Mouse (Mus musculus): ENCODE measurements around the gene Olfr692. TPM values are rescaled to one million over a fixed set of nuclear protein-coding genes. Genes with fewer than 3 reads are reported as not detected.
A peak's percentile ranks its signal among the peaks of the same experiment; 100 is the strongest.
"Not testable (repeated sequence)": the region's sequence is repeated elsewhere in the genome, so short reads cannot be mapped to it uniquely, and the experiment has no call there.

Olfr692 gene
- polyA plus RNA-seq, 1 experiment from 2014 or later, result not detected

DNA sequence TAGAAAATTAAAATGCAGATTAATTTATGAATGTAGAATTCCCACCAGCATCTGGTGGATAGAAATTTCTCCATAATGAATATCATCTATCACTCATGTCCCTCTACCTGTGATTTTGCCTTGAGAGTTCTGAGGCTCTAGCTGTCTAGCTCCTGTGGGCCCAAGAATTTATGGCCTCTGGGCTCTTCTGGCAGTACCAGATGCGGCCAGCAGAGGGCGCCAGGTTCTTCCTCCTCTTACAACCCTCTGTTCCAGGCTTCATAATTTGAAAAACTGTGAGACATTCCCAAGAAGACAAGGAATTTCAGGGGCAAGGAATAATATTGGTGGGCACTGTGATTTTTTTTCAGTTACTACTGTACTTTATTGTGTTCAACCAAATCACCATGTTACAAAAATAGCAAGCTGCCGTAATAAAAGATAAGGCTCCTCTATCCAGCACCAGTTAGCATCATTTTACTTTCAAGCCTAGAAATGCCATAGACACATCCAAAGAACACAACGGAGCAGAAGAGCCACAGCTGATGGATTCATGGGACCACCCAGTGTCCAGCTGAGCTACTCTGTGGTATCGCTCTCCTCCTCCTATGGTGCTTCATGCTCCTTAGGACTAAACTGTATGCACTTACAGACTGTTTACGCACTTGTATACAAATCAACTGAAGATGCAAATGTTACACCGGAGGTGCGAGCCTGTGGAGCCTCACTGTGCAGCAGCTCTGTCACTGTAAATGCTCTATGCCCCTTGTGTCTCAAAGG, 44.0 kb downstream of the Olfr692 start:
- H3K9ac ChIP-seq (replicated peaks); H3K36me3 ChIP-seq (replicated peaks; ENCODE audit: insufficient read depth, low read length); H3K4me1 ChIP-seq (ENCODE audit: insufficient read depth); H3K4me2 ChIP-seq (ENCODE audit: low read depth, low read length); H3K9me3 ChIP-seq (ENCODE audit: low read length); H3K27me3 ChIP-seq (ENCODE audit: insufficient read depth, low read length); H3K4me3 ChIP-seq (ENCODE audit: low read depth, low read length); H3K27ac ChIP-seq (ENCODE audit: low read depth): not testable (repeated sequence)
- peak; percentile 90 for TF ChIP-seq CTCF (IDR thresholded peaks at IDR 0.05; ENCODE audit: low read depth)
- WGBS (ENCODE audit: insufficient replicate concordance), result 58% methylated on average over 8 of the region's 8 CpGs
- DNase-seq (peak; percentile 77), ATAC-seq (0 out of 2 replicates have a peak, but pooled peaks have one; percentile 38)

DNA sequence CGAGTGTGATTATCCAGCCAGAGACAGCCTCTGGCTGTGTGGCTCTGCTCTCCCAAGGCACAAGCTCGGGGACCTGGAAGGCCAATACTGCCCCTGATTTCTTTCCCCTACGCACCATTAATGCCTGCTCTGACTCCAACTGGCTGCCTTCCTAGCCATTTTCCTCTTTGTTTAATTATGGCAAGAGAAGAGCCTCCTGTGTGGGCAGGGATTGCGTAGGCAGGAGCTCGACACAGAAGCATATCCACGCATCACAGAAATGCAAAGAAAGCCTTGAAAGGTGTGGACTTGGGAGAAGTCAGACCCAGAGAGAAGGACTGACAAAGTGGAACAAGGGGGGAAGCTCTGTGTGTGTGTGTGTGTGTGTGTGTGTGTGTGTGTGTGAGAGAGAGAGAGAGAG, 46.4 kb downstream of the Olfr692 start:
- H3K9ac ChIP-seq (replicated peaks), result no peak overlapping the region
- no peaks in the 10 kb centered on the region for H3K36me3 ChIP-seq (replicated peaks; ENCODE audit: insufficient read depth, low read length)
- ATAC-seq, result no peak
- no peak for TF ChIP-seq CTCF (IDR thresholded peaks at IDR 0.05; ENCODE audit: low read depth)
- no peak for TF ChIP-seq EP300 (IDR thresholded peaks at IDR 0.05; ENCODE audit: low read depth)
- H3K27me3 ChIP-seq (ENCODE audit: insufficient read depth, low read length), result no peaks in the 10 kb centered on the region
- H3K9me3 ChIP-seq (ENCODE audit: low read length), result no peaks in the 10 kb centered on the region
- 50% methylated on average over 6 of the region's 6 CpGs for WGBS (ENCODE audit: insufficient replicate concordance)
- H3K4me2 ChIP-seq (ENCODE audit: low read depth, low read length), result no peak overlapping the region
- H3K27ac ChIP-seq (ENCODE audit: low read depth), result no peak overlapping the region
- no peak for DNase-seq
- H3K4me1 ChIP-seq (ENCODE audit: insufficient read depth), result no peaks in the 10 kb centered on the region
- H3K4me3 ChIP-seq (ENCODE audit: low read depth, low read length), result no peak overlapping the region

DNA sequence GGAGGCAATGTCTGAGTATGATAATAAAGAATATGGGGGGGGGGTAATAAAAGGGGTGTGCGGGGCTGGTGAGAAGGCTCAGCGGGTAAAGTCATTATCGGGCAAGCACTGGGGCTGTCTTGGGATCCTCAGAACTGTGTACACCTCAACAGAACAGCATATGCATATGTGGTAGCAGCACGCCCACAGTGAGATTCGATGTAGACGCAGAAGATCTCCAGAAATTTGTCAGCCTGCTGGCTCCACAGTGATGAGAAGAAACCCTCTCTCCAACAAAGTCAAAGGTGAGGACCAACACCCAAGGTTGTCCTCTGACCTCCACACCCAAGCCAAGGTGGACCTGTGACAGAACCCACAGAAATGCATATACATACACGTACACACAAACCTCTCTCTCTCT, 48.5 kb downstream of the Olfr692 start:
- DNase-seq (no peak), ATAC-seq (no peak)
- 76% methylated on average over 7 of the region's 7 CpGs for WGBS (ENCODE audit: insufficient replicate concordance)
- Histone ChIP-seq H3K4me1 (ENCODE audit: insufficient read depth) (no peaks in the 10 kb centered on the region), H3K27ac (ENCODE audit: low read depth) (no peak overlapping the region), H3K4me2 (ENCODE audit: low read depth, low read length) (no peak overlapping the region), H3K4me3 (ENCODE audit: low read depth, low read length) (no peak overlapping the region), H3K36me3 (replicated peaks; ENCODE audit: insufficient read depth, low read length) (no peaks in the 10 kb centered on the region), H3K9me3 (ENCODE audit: low read length) (no peaks in the 10 kb centered on the region), H3K27me3 (ENCODE audit: insufficient read depth, low read length) (no peaks in the 10 kb centered on the region), H3K9ac (replicated peaks) (no peak overlapping the region)
- TF ChIP-seq EP300 (IDR thresholded peaks at IDR 0.05; ENCODE audit: low read depth) (no peak), CTCF (IDR thresholded peaks at IDR 0.05; ENCODE audit: low read depth) (no peak)

DNA sequence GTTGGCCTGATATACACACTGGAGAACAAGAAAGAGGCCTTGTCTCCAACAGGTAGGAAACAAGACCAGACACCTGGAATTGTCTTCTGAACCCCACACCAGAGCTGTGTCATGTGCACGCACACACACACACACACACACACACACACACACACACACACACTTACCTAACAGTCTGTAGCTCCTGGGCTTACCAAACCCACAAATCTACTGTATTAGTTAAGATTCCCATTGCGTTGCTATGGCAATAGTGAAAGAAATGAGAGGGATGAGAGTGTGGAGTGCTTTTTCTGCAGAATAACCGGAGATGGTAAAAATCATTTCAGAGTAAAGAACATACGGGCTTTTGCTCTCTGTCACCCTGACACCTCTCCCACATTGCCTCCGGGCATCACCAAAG, 50.1 kb downstream of the Olfr692 start:
- Histone ChIP-seq H3K9me3 (ENCODE audit: low read length) (no peaks in the 10 kb centered on the region), H3K4me1 (ENCODE audit: insufficient read depth) (no peaks in the 10 kb centered on the region), H3K4me3 (ENCODE audit: low read depth, low read length) (no peak overlapping the region), H3K27me3 (ENCODE audit: insufficient read depth, low read length) (no peaks in the 10 kb centered on the region), H3K4me2 (ENCODE audit: low read depth, low read length) (no peak overlapping the region), H3K36me3 (replicated peaks; ENCODE audit: insufficient read depth, low read length) (no peaks in the 10 kb centered on the region), H3K27ac (ENCODE audit: low read depth) (no peak overlapping the region), H3K9ac (replicated peaks) (no peak overlapping the region)
- no peak for DNase-seq
- ATAC-seq, result no peak
- no peak for TF ChIP-seq CTCF (IDR thresholded peaks at IDR 0.05; ENCODE audit: low read depth)
- TF ChIP-seq EP300 (IDR thresholded peaks at IDR 0.05; ENCODE audit: low read depth), result no peak
- 69% methylated on average over 5 of the region's 5 CpGs for WGBS (ENCODE audit: insufficient replicate concordance)

Other genes starting within 250 kb of the Olfr692 start
- not detected in 2 replicates for gene Olfr683, start 221.2 kb upstream of the Olfr692 start, polyA plus RNA-seq (2015; fragmentation: Nextera tagmentation; extraction: Ambion mirVana)
- gene Olfr684, start 204.6 kb upstream of the Olfr692 start, polyA plus RNA-seq (2015; fragmentation: Nextera tagmentation; extraction: Ambion mirVana), result not detected in 2 replicates
- not detected in 2 replicates for gene Olfr685, start 182.2 kb upstream of the Olfr692 start, polyA plus RNA-seq (2015; fragmentation: Nextera tagmentation; extraction: Ambion mirVana)
- gene Olfr686, start 160.7 kb upstream of the Olfr692 start, polyA plus RNA-seq (2015; fragmentation: Nextera tagmentation; extraction: Ambion mirVana), result not detected in 2 replicates
- not detected in 2 replicates for gene Olfr688, start 80.1 kb upstream of the Olfr692 start, polyA plus RNA-seq (2015; fragmentation: Nextera tagmentation; extraction: Ambion mirVana)
- gene Olfr689, start 57.1 kb upstream of the Olfr692 start, polyA plus RNA-seq (2015; fragmentation: Nextera tagmentation; extraction: Ambion mirVana), result not detected in 2 replicates
- gene Olfr690, start 34.1 kb upstream of the Olfr692 start, polyA plus RNA-seq (2015; fragmentation: Nextera tagmentation; extraction: Ambion mirVana), result not detected in 2 replicates
- gene Olfr691, start 26.0 kb upstream of the Olfr692 start, polyA plus RNA-seq (2015; fragmentation: Nextera tagmentation; extraction: Ambion mirVana), result not detected in 2 replicates
- not detected in 2 replicates for gene Gm5901, start 6.8 kb downstream of the Olfr692 start, polyA plus RNA-seq (2015; fragmentation: Nextera tagmentation; extraction: Ambion mirVana)
- 10.3 and 11.1 TPM in 2 replicates for gene Fam160a2, start 31.8 kb downstream of the Olfr692 start, polyA plus RNA-seq (2015; fragmentation: Nextera tagmentation; extraction: Ambion mirVana)
- not detected in 2 replicates for gene Cnga4, start 36.3 kb downstream of the Olfr692 start, polyA plus RNA-seq (2015; fragmentation: Nextera tagmentation; extraction: Ambion mirVana)
- not detected in 2 replicates for gene Cckbr, start 57.5 kb downstream of the Olfr692 start, polyA plus RNA-seq (2015; fragmentation: Nextera tagmentation; extraction: Ambion mirVana)
- gene Cavin3, start 114.1 kb downstream of the Olfr692 start, polyA plus RNA-seq (2015; fragmentation: Nextera tagmentation; extraction: Ambion mirVana), result 4.5 and 4.7 TPM in 2 replicates
- gene Smpd1, start 186.1 kb downstream of the Olfr692 start, polyA plus RNA-seq (2015; fragmentation: Nextera tagmentation; extraction: Ambion mirVana), result 21.6 and 24.0 TPM in 2 replicates
- 0.92 and 0.94 TPM in 2 replicates for gene Apbb1, start 213.4 kb downstream of the Olfr692 start, polyA plus RNA-seq (2015; fragmentation: Nextera tagmentation; extraction: Ambion mirVana)
- 2,004 and 2,190 TPM in 2 replicates for gene Hpx, start 231.9 kb downstream of the Olfr692 start, polyA plus RNA-seq (2015; fragmentation: Nextera tagmentation; extraction: Ambion mirVana)